Mouse (Mus musculus): Measurements from ENCODE around the gene Gm49661.
A peak's percentile ranks its signal among the peaks of the same experiment; 100 is the strongest.

The Gm49661 gene

DNA sequence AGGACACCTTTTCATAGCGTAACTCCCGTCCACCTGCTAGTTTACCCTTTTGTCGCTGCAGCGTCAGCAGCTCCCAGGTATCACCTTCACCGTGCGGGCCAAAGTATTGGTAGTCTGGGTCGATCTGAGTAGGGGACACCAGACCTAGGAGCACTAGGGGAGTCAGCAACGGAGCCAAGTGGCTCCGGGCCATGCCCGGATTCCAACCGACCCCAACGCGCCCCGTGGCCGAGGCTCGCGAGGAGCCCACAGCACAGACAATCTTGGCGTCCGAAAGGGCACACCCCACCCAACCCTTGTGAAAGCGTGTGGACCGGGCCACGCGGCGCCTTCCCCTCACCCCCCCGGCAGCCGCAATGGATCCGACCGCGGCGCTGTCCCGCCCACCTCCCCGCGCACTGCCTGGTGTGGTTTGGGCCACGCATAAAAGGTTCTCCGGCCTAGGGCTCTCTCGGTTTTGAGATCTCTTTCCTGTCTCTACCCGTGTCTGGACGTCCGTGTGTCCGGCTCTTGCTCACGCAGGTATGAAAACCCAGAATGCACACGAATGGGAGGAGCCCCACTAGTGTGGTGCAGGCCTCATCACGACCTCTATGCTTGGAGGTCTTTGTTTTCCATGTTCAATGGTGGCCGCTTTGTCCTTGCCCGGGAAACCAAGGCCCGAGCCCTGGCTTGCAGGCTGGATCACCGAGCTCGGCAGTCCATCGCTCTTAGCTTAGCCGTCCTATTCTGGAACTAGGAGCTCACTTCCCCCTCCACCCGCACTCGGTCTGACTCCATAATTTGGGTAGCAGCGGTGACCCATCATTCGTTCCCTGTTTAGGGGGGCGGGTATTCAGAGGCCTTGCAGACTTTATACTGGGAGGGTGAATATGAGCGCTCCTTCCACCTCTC, at the start of gene Gm49661, which contains the start of the genes Prdx2 and Rnaseh2a:
Gm49661 (minus strand) TSS at position 193 of the 894 bp plus-strand sequence.
Prdx2 (plus strand) TSS at position 347 of the 894 bp plus-strand sequence.
Rnaseh2a (minus strand) TSS at position 527 of the 894 bp plus-strand sequence.
- DNase-seq (ENCODE audit: low spot score in 2 of 2), result peak; percentile 86 to 87

DNA sequence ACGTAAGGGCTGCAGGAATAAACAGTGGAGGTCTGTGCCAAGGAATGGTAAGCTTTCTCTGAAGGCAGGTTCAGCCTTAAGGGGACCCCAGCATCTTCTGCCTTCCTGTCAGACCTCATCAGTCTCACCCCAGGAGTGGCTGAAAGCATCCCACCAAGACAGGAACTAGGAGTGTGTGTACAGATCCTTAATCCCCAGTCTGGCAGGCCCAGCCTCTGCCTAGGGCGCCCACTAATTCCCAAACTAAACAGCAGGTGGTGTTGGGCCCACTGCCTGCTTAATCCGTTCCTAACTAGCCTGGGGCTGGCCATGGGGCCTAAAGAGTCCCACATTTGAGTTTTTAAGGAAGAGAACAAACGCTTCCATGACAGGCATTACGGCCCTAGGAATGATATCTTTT, 48.0 kb upstream of the Gm49661 start:
- DNase-seq (ENCODE audit: low spot score in 2 of 2), result no peak

DNA sequence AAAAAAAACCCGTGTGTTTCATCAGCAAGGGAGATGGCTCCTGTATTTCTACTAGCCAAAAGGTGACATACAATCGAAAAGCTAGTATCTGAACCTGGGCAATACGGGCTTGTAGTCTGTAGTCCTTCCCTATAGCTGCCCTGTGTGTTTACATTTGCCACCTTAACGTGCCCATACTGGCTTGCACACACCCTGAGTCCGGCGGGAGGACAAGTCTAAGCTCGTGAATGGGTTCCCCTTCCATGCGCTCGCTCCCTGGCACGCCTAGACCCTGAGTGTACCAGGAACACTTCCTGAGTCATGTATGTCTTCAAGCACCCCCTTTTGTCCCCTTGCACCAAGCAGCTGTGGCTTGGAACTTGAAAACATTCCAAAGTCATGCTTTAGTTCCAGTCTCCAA, 47.5 kb upstream of the Gm49661 start:
- no peak for DNase-seq (ENCODE audit: low spot score in 2 of 2)

DNA sequence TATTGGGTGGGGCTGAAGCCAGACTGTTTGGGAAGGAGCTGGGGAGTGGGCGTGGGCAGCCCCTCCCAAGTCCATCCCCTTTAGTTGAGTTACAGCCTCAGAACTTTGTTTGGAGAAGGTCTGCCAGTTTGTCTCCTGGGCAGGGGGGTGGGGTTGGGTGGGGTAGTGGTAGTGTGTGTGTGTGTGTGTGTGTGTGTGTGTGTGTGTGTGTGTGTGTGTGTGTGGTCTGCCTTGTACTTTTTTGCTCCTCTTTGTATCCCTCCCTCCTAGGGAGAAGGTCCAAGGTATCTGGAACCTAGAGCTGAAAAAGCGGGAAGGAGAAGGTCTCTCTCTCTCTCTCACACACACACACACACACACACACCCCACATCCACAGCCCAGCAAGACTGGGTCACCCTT, 45.2 kb upstream of the Gm49661 start, which contains the start of gene Best2:
Best2 (minus strand) TSS at position 101 of the 400 bp plus-strand sequence.
- no peak for DNase-seq (ENCODE audit: low spot score in 2 of 2)

DNA sequence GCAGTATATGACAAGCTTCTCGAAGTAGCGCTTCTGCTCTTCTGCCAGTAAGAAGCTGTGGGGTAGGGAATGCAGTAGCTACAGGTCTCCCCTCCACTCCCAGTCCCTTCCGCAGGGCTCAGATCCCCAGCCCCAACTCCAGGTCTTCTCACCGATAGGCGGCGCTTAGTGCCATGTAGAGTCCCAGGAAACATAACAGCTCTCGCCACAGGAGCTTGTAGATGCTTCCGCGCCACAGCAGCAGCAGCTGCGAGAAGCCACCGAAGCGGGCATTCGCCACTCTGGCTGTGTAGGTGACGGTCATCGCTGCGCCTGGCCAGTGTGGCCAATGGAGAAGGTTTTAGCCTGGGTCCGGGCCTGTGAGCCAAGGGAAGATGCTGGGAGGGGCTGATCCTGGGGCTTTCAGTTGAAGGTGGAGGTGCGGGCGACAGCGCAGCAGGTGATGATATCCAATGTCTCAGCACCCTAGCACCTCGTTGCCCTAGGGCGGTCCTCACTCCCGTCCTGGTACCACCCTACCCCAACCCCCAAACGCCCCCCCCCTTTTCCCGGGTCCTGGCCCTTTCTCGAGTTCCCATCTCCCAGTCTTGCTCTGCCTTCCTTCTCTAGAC, 44.1 kb upstream of the Gm49661 start:
- peak; percentile 79 to 85 for DNase-seq (ENCODE audit: low spot score in 2 of 2)

DNA sequence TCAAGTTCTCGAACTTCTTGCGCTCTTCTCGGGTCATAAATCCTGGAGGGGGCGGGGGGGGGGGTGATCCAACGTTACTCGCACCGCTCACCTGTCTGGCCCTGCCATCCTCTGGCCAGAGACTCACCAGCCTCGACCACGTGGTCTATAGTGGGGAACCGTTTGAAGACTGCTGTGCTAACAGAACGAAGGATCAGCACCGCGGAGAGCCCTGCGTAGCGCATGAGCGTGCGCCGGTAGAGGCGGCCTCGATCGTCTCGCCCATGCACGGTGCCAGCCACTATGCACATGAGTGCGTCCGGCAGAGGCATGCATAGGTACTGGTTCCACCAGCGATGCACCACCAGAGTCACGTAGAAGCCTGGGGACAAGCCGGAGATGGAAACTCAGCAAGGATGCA, 42.0 kb upstream of the Gm49661 start:
- DNase-seq (ENCODE audit: low spot score in 2 of 2), result no peak

DNA sequence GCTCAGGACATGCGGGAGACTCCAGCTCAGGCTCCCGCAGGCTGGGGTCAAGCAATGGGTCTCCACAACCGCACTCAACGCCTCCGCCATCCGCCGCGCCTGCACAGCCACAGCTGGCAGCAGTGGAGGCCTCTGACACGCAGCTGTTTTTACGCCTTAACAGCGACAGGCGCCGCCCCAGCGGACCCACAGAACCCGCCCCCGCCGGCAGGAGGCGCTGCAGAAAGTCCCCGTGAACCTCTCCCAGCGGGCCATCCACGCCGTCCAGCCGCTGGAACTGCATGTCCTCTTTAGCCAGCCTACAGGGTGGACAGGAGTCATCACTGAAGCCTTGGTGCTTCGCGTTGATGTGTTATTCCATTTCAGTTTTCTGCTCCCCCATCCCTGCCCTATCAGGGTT, 38.5 kb upstream of the Gm49661 start:
- DNase-seq (ENCODE audit: low spot score in 2 of 2), result no peak

DNA sequence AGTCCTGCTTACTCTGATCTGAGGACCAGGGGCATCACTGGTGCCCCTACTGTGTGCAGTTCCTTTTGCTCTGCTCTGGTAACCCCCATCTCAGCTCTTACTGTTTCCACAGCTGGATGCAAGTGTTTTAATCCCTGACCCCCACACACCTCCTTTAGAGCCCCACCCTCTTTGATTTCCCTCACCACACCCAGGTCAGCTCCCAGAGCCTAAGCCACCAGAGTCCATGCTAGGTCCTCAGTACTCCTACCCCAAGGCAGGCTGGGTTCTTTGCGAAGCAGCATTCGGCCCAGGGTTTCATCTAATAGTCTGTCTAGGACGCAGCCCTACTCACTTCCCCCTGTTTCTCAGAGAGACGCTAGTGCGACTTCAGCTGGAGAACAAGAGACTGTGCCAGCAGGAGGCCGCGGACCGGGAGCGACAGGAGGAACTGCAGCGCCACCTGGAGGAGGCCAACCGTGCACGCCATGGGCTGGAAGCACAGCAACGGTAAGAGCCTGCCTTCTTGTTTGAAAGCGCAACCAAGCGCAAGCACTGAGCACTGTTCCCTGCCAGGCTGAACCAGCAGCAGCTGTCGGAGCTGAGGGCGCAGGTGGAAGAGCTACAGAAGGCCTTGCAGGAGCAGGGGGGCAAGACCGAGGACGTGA, 28.5 kb upstream of the Gm49661 start:
- DNase-seq (ENCODE audit: low spot score in 2 of 2), result peak; percentile 92 to 94

DNA sequence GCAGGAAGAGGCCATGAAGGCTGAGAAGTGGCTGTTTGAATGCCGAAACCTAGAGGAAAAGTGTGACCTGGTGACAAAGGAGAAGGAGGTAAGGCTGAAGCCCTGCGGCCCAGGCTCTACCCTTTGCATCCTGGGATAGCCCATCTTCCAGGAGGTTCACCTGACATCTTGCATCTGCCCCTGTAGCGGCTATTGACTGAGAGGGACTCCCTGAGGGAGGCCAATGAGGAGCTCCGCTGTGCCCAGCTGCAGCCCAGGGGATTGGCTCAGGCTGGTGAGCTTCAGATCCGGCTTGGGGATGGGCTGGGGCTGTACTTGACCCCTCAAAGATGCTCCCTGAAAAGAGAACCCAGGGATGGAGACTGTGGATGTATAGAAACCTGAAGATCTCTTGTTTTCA, 27.7 kb upstream of the Gm49661 start:
- DNase-seq (ENCODE audit: low spot score in 2 of 2), result no peak

DNA sequence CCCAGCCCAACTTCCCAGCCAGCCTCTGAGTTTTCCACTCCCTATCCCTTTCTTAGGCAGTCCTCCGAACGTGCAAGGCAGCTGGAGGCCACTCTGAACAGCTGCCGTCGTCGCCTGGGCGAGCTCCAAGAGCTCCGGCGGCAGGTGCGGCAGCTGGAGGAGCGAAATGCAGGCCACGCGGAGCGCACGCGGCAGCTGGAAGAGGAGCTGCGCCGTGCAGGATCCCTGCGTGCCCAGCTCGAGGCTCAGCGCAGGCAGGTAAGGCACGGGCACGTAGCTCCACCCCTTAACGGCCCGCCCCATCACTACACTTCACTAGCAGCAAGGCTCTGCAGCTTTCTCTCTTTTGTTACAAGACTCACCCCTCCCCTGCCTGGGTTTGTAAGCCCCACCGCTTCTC, 26.4 kb upstream of the Gm49661 start:
- no peak for DNase-seq (ENCODE audit: low spot score in 2 of 2)

DNA sequence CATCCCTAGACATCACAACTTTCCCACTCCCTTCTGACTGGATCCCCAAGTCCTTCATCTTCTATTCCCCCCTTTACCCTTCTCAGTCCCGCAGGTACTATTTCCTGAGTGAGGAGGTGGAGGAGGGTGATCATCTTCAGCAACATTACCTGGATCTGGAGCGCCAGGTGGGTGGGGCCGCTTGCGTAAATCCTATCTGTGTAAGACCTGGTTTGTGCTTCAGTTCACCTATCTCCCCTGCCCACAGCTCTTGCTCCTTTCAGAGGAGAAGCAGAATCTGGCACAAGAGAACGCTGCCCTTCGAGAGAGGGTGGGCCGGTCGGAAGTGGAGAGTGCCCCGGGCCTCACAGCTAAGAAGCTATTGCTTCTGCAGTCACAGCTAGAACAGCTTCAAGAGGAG, 25.1 kb upstream of the Gm49661 start:
- no peak for DNase-seq (ENCODE audit: low spot score in 2 of 2)

DNA sequence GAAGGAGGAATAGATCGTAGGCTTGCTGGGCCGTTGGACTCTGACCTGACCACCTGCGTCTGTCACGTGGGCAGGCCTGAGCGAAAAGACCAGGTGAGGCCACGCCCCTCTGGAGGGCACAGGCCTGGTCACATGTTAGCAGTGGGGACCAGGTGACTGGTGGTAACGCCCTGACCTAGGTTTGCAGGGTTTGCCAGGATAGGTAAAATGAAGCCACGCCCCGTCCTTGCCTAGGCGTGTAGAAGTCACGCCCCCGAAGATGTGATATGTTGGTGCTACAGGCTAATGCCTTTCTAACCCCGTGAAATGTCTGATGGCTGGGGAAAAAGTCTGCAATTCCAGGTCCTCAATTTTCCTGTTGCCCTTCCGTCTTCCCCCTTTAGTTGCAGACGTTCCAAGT, 21.6 kb upstream of the Gm49661 start:
- DNase-seq (ENCODE audit: low spot score in 2 of 2), result peak in 1 of 2 experiments; percentile 64

DNA sequence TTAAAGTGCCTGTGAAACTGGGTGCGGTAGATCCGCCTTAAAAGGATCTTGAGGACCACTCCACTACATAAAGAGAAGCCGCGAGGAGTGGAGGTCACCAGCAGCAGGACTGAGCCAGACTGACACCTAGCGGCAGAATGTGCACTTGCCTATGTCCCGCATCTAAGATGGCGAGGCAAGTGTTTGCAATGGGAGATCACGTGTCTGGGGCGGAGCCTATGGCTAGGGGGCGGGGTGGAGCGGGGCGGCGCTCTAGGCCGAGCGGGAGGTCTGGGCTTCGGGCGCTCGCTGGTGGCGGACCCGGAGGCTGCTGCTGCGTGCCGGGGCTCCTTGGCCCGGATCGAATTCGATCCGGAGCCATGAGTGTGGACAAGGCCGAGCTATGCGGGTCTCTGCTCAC, 21.1 kb upstream of the Gm49661 start, which contains the start of gene Hook2:
Hook2 (plus strand) TSS at position 255 of the 400 bp plus-strand sequence.
- DNase-seq (ENCODE audit: low spot score in 2 of 2), result peak; percentile 98

DNA sequence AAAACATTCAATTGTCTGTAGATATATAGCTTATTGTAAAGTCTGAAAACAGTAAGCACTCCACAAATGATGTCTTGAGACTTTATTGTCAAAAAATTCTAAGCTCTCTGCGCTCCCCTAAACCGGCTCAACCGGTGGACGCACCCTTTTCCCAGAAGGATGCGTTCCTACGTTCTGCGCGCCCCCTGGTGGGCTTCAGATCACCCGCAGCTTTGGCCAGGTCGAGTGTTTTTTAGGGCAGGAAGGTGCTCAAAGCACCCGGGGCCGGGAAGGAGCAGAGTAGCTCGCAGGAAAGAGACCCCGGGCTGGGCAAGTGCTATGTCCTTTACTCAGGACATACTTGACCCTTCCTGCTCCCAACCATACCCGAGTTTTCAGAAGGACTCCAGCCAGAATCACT, 20.6 kb upstream of the Gm49661 start:
- DNase-seq (ENCODE audit: low spot score in 2 of 2), result peak; percentile 92 to 94

DNA sequence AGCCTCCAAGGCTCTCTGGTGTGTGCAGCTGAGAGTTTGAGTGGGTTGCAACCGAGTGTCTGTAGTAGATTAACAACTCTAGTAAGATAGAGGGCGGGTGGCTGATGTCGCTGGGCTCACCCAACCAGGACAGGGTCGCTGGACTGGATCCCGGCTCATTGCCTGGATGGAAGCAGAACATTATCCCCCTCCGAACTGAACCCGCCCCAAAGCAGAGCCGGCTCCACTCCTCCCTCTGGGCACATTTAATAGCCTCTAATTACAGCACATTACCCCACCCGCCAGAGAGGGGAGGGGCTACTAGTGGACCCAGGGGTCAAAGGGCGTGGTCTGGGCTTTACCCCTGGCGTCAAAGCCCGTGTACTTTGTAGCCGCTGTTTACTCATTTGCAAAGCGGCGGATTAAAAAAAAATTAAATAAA, 20.1 kb upstream of the Gm49661 start:
- DNase-seq (ENCODE audit: low spot score in 2 of 2), result peak in 1 of 2 experiments; percentile 58

DNA sequence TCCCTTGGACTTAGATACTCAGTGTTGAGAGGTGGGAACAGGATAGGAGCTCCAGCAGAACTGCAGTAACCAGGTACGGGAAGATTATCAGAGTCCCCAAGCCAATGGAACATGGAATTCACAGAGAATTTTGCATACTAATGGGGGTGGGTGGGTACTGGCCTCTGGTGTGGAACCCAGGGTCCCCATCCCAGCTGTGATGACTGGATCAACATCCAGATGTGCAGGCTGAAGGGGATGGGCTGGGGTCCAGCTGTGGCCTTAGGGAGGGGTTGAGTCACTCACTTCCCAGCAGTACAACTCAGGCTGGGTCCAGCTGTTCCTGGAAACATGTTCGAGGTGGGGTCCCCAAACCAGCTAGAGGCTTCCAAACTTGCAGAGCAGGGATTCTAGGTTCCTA, 18.7 kb upstream of the Gm49661 start:
- no peak for DNase-seq (ENCODE audit: low spot score in 2 of 2)

DNA sequence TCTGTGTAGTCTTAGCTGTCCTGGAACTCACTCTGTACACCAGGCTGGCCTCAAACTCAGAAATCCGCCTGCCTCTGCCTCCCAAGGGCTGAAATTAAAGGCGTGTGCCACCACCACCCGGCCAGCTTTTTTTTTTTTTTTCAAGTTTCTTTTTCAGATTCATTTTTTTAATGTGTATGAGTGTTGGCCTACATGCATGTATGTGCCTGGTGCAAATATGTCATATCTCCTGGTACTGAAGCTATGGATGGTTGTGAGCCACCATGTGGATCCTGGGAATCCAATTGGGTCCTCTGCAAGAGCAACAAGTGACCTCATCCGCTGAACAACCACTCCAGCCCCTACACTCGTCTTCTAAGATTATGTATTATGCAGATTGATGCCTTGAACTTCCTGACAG, 18.2 kb upstream of the Gm49661 start:
- no peak for DNase-seq (ENCODE audit: low spot score in 2 of 2)

DNA sequence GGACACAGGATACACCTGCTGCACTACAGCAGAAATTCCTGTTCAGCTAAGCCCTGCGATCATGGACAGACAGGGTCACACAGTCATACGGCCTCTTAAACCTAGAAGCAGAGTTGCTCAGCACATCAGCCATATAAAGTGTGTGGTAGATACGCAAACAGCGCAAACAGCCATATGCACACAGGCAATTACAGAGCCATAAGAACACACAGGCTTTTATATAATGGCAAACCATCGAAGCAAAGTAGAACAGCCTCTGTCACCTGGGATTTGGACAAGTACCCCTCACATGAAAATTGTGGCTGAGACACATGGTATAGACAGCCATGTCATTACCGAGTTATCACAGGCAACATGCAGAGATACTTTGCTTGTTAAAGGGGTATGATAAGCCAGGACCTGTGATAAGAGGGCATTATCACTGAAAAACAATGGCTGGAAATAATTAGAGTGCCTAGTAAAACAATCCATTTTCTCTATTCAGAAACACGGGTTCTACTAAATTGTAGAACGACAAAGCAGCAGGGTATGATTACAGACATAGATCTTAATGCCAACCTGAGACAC, 17.2 kb upstream of the Gm49661 start:
- no peak for DNase-seq (ENCODE audit: low spot score in 2 of 2)

DNA sequence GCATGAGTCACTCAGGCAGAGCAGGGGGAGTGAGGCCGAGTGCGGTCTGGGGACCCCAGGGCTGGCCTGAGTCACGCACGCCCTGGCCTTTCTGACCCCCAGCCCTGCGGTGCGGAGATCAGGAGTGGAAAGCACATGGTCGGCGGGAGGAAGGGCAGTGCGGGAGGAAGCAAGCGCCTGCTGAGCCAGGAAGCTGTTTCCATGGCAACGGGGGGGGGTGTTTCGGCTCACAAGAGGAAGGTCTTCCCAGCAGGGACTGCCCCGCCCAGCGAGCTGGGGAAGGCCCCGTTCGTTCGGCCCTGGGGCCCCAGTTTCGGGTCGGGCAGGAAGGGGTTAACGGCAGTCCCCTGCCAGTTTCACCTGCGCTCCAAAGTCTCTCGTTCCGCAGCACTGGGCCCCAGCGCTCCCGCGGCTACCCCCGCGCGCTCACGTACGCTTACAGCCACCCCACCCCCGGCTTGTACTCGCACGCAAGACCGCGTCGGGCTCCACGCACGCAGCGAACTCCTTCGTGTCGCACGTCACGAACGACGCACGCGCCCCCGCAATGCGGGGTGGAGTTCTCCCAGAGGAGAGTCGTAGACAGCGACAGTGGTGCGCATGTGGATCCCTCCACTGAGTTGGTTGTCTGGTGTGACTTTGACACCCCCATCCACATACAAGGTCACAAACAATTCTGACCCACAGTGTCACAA, 16.6 kb upstream of the Gm49661 start:
- peak; percentile 96 for DNase-seq (ENCODE audit: low spot score in 2 of 2)

DNA sequence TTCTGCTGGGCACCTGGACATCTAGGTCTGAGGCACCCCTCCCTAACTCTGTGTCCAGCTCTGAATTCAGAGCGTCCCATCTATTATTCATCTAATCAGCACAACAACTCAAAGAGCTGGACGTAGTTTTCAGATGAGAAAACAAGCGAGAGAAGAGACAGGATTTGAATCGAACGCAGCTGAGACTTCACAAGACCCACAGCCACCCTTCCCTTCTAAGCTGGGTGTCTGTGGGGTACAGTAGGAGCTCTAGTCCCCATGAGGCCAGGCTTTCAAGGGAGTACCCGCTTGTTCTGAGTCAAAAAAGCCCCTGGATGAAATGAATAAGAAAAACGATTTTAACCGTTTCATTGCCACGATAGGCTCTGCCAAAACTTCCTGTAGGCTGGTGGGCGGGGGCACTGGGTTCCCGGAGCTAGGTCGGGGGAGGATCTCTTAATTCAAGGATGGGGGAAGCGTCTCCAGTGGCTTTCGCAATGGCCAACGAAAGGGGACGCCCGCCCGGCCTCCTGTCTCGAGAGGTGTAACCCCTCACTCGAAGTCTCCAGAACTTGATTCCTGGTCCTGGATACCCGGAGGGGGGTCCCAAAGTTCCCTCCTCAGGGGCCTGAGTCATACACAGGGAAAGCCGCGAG, 15.9 kb upstream of the Gm49661 start:
- no peak for DNase-seq (ENCODE audit: low spot score in 2 of 2)
